Mouse (Mus musculus) v-Abl transformed pro-B cells (cell line): ENCODE measurements around the gene Tenm4.

ENCODE experiments used
- in situ Hi-C, 2 experiments: fragments of 400-800 bp; cut with MboI; formaldehyde crosslinking; loops; one replicate each; pipeline ENCODE4 v1.15.1; 2025; ENCODE audit not compliant: unreplicated experiment in 2 of 2

The Tenm4 gene

DNA sequence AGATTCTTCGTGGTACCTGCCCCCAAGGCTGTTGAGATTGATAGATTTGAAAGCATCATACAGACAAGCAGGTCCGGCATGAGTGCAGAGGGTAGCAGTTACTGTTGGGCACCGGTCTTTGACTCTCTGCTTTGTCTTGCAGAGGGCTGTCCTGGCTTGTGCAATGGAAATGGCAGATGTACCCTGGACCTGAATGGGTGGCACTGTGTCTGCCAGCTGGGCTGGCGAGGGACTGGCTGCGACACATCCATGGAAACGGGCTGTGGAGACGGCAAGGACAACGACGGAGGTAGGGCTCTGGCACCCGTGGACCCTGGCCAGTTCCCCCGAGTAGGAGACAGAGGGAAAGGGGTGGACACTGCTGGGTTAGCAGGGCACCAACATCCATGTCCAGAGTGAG, 640.6 kb downstream of the Tenm4 start:
- in situ Hi-C loops = no loop called here

DNA sequence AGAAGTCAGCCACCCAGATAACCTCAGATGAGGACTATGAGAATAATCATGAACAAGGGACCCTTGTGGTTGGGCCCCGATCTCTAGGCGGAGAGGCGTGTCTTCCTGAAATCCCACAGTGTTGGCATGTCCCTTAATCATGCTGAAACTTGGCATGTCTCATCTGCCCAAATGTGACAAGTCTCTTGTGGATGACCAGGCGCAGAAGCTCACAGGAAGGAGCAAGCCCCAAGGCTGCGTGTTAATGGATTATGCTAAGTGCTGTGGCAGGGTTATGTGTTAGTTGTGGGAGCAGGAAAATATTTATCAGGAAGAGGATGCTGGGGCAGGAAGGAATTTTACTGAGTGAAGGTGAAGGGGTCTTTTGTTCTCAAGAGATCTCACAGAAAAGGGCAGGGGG, 642.0 kb downstream of the Tenm4 start:
- in situ Hi-C loops = no loop called here

DNA sequence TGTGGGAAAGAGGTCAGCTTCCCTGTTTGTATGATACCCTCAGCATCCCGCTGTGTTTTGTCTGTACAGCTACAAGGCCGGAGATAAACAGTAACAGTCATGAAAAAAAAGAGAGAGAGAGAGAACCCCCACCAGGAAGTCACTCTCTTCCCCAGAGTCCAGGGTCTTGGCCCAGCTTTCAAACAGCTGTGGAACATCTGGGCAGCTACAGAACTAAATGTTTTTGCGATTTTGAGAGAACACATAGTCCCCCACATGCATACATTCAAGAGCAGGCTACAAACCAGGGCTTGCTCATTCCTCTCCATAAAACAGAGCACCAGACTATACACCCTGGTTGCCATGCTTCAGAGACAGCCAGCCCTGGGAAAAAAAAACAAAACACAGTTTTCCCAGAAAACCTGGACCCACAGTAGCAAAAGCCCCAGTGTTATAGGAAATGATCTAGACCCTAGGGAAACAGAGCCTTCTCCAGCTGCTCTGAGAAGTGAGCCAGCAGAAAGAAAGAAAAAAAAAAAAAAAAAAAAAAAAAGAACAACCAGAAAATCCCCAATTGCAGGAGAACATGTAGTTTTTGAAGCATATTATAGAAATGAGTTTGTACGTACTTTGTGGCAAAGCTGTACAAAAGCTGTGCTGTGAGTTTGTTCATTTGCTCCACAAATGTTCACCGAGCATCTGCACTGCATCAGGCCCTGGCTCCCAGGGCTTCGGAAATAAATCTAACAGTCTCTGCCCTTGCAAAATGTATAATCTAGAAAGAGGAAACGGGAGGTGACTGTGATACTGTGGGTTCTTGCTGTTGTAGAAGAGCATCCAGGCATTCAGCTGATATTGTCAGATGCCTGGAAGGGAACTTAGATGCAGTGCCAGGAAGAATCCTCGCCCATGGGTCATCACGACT, 642.7 kb downstream of the Tenm4 start:
- in situ Hi-C loops = no loop called here

DNA sequence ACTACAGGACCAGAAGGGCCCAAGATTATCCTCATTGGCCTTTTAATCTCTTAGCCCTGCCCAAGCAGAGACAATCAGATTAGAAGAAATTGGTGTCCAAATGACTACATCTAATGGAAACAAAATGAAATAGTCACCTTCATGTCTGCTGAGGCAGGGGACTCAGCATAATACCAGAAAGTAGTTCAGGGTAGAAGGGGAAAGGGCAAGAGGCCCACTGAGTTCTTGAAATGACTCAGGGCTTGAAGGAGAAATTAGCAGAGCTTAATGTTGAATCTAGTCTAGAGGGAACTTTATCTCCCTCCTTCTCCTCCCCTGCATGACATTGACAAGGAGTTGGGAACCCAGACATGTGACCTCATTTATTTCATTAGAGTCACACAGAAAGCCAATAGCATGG, 643.5 kb downstream of the Tenm4 start:
- in situ Hi-C loops = no loop called here

DNA sequence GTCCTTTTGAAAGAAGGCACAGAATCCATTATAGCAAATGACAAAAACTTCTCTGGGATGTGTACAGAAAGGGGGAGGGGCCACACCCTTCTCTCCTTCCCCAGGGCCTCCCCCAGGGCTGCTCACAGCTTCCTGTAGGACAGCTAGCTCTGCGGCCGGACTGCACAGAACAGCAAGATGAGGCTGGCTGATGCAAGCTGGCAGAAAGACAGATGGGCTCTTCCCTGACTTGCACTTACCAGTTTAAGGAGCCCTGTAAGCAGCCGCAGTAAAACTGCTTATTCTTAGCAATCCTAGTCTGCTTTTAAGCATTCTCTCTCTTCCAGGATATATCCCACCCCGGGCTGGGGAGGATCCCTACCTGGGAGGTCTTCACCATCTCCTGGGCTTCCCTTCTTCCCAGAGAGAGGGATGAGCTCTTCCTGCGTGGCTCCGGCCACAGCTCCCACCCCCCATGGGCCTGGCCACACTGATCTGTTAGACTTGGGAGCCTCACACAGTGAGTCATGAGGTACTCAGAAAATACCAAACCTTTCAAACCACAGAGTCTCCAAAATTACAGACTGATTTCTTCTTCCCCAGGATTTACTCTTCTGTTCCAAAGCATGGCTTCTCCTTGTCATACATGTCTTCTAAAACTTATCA, 646.1 kb downstream of the Tenm4 start:
- in situ Hi-C loops = no loop called here

DNA sequence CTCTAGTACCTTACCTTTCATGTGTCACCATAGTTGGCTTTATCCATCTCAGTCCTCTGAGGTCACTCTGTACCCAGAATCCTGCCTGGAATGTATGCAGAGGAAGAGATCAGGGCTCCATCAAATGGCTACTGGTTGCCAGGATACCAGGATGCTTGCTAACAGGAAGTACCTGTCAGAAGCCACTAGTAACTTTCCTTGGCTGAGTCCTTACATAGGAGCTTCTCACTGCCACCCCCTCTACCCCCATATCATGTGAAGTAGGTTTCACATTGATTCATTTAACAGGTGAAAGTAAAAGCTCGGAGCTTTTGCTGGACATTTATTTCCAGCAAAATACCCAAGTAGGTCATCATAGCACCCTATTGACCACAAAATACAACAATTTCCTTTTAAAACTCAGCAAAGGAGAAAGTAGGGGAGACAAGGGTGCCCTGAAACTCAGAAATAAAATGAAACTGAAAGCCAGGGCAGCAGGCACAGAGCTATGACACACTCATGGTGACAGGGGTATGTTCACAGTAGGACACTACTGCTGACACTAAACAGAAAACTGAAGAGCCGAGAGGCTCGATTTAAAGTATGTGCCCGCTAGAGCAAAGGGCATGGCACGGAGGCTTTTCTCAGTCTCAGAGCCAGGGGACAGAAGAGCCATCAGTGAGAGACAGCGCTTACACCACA, 647.3 kb downstream of the Tenm4 start:
- in situ Hi-C loops = no loop called here

DNA sequence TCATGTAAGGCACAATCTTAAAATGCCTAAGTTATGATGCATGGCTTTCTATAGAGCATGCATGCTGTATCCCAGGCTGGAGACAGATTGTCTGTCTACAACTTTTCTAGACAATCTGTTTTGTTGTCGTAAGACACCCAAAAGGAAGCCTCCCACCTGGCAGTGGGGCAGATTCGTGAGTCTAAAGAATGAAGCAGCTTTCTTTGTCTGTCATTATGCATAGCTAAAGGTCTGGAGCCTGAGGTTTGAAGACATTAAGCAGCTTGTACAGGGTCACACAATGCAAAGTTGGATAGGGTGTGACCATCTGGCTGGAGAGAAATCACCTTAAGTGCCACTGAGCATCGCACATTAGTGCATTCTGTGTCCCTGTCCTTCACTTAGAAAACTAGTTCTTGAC, 648.5 kb downstream of the Tenm4 start:
- in situ Hi-C loops = no loop called here

DNA sequence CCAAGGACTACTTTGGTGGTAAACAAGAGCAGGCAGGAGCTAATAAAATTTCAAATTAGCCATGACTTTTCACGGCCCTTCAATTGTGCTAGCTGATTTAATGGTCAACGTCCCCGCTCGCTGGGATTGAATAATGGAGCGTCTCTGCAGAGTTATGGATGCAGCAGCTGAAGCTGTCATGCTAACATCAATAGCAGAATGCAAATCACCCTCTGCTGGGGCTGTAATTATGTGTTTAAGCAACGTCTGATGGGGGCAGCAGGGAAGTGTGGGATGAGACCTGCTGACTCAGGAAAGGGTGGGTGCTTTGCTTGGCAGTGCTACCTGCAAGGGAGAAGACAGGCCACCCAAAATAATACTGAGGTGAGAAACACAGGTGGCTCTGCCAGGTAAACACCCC, 649.3 kb downstream of the Tenm4 start:
- in situ Hi-C loops = no loop called here

DNA sequence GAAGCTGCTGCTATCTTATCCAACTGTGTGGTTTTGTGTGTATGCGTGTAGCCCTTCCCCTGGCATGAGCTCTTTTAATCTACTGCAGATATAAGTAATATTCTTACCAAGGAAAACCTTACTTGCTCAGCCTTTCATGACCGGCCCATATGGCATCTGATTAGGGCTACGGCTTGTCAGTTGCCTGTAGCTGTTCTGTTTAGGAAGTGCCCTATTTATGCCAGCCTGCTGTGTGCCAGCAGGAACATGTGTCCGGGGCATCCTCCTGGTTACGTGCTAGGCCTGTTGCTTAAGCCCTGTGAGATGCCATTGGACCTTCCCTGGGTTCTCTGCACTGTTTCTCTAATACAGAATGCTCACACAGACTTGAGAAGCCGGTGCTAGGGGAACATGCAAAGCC, 655.1 kb downstream of the Tenm4 start:
- in situ Hi-C loops = no loop called here

DNA sequence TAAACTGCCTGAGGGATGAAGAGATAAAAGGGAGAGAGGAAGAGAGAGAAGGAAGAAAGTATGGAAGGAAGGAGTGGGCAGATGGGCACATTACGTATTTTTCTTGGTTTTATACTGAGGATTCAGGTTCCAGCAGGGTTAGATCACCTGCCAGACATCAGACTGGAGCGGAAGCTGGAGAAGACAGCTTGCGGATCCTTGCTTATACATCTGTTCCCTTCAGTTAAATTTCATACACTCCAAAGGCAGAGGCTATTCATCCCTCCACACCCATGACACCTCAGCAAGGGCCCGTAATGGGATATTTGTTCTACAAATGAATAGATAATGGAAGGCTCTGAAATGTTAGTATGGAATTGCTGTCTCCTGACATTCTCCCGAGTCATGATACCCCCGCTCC, 655.6 kb downstream of the Tenm4 start:
- in situ Hi-C loops = no loop called here

DNA sequence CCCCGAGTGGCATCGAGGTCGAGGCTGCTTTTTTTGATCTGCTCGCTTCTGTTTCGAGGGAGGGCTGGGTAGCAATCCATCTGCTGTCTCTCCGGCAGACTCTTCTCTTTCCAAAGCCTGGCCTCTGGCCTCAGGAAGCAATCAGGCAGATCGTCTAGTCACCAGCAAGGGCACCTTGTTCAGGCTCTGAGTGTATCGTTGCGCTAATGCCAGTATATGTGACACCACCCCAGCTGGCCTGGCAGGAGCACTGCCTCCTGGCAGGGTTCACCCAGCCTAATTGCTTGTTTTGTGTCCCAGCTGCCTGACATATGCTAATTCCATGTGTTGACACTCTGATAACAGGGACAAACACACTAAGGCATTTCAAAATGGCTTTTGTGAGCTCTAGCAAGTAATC, 661.5 kb downstream of the Tenm4 start:
- in situ Hi-C loops = no loop called here

DNA sequence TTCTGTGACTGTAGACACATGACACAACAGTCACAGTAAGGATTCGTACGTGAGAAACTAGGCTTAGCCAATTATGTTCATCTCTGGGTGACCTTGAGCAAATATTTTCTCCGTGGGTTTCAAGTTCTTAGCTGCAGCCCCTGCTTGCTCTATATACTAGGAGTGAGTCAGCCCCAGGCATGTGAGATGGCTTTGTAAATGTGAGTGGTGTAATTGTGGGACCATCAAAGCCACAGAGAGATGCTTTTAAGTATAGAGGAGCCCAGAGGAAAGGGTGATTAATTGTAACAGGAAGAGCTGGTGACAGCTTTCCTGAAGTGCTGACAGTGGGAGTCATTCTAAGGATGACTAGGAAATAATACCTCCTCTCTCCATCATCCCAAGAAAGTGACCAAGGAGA, 662.0 kb downstream of the Tenm4 start:
- in situ Hi-C loops = no loop called here

DNA sequence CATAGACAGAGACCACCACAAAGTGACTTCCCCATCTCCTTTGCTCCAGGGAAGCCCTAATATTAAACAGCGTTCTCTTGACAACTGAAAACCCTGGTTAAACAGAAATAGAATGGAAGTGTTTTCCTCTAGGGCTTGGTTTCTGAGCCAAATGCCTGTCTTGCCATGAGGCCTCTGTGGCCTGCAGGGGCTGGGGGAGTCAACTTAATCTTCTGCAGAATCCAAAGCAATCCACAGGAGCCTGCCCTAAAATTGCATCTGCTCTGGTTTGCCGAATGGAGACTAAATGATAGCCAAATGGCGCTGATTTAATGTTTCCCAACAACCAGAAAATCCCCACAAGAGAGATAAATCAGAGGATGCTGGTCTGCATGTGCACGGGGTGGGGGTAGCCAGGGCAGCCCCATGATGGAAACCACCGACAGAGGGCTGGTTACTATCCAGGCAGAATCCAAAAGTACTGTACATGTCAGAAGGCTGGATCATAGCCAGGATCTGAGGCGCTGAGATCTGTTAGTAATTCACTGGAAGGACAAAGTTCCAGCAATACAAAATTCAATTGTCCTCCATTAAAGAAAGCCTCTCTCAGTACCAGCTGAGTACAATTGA, 663.7 kb downstream of the Tenm4 start:
- in situ Hi-C loops = no loop called here

DNA sequence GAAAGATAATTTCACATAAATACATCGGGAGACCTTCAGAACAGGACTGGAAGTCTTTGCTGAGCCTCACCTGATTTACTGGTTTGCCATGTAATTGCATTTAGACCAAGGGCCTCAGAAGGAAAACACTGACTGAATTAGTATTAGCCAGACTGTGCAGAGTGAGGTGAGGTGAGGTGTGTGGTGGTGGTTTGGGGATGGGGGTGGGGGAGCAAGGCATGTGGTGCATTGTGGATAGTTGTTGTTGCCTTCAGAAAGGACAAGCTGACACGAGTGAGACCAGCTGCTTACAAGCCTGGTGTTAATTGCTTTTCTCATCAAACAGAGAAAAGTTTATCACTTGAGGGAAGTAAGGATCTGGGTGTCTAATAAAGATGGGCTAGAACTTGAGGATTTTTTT, 664.3 kb downstream of the Tenm4 start:
- in situ Hi-C loops = no loop called here

DNA sequence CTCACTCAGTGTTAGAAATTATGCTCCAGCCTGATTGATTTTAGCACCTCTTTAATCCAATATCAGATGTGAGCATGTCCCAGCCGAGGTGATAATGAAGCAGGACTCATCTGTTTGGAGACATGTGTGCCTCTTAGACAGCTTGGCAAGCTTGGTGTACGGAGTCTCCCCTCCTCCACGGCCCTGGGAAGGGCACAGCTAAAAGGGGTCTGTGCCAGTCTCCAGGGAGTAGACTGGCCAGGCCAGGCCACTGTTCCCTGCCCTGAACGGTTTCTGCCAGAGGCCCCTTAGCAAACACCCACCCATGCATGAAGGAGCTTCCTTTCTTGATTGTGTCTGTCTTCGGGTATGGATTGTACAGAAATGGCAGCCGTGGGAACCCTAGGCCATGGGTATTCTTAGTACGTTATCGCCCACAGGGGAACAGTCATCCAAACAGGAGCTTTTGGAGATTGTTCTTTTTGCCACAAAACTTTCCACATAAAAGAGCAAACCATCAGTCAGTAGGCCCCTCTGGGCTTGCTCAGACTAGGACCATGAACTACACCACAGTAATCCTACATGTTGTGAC, 667.3 kb downstream of the Tenm4 start:
- in situ Hi-C loops = no loop called here

DNA sequence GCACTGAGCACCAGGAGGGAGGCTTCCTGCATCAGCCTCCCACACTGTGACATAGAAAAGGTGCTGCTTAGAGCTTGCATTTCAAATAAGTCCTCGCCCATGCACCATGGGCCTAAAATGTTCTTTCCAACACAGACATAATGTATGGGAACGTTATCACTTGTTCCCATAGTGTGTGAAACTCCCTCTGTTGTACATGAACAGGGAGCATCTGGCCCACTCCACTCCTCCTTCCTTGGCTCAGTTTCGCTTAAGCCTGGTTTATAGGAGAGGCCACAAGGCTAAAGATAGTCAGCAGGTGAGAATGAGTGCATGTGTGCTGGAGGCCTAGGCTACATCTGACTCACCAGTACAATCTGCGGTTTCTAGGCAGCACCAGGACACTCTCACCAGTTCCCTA, 667.9 kb downstream of the Tenm4 start:
- in situ Hi-C loops = no loop called here

DNA sequence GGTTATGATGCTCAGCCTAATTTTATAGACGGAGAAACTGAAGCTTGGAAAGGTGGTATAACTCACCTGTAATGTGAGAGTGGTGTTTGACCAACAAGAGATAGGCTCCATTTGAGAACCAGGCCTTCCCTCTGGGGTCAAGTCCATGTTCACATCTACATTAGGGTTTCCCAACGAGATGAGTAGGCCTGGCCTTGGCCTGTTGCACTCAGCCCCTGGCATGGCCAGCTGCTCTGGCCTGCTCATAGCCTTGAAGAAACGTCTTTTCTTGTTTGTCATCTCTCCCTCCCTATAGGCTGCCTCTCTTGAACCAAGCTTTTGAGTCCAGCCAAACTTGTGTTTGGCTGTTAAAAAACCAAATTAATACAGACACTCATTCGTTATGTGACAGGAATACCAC, 668.5 kb downstream of the Tenm4 start:
- in situ Hi-C loops = no loop called here

DNA sequence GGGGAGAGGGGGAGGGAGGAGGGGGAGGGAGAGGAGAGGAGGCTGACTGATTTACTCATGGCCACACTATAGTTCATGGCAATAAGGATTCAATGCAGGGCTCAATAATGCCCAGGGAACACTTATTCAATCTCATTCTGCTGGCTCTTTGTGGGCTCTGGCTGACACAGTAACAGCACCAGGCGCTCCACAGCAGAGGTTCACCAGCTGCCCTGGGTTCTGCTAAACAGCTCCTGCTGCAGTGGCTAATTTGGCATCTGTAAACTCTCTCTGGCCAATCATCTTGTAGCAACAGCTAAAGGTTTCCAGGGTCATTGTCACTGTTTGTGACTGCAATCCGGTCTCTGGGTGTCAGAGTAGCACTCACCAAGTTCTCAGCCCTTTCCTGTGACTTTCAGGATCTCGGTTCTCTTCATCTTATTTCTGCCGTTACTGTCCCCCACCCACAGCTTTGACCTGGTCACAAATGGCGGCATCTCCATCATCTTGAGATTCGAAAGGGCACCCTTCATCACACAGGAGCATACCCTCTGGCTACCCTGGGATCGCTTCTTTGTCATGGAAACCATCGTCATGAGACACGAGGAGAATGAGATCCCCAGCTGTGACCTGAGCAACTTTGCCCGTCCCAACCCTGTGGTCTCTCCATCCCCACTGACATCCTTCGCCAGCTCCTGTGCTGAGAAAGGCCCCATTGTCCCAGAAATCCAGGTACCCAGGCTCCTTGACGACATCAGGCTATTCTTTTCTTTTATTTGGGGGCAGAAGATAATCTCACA, 671.6 kb downstream of the Tenm4 start:
- in situ Hi-C loops = no loop called here

DNA sequence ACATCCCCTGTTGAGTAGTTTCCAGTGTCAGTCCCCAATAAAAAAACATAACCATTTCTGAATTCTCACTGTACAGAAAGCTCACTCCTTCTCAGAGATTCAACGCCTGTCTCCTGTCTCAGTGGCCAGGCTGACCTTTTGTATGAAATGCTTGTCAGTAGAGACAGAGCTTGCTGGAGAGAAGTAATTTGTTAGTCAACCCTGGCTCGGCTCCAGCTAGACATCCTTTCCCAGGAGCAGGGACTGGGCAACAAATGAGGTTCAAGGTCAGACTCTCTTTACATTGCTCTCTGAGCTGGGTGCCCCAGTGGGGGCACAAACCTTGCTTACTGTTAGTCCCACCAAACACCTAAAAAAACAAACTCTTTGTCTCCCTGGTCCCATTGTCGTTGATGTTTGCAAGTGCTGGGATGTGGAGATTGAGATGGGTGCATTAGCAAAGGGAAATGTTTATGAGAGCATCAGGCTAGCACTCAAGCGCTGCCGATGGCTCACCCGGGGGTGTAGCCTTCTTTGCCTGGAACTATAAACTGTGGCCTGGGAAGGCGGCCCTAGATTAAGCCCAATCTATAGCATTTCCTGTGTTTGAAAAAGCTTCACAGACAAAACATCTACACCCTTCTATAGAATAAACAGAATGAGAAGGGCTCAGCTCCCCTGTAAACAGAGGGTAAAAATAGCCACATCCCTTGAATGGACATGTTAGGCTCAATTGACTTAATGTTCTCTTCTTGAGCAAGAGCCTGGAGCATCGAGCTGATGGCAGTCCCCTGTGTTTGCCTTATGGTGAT, 673.3 kb downstream of the Tenm4 start:
- in situ Hi-C loops = no loop called here
